Mouse (Mus musculus) limb, embryonic 14.5 days (tissue): Measurements from ENCODE around the gene Arl2bp. TPM values are rescaled to one million over a fixed set of nuclear protein-coding genes. Genes with fewer than 3 reads are reported as not detected.

ENCODE experiments used
- ATAC-seq: fragments of 200-750 bp; cut with Nextera tagmentation; 2 replicates; pipeline ENCODE4 v1.8.0; 2017; ENCODE audit warnings: low read depth, moderate number of reproducible peaks, moderate TSS enrichment; ENCODE audit not compliant: low FRiP score
- DNase-seq: peaks from one replicate; pipeline ENCODE4 v3.0.0-alpha.2; 2015; ENCODE audit warnings: low spot score
- H3K27ac ChIP-seq: fragments of 300-500 bp; sonication (generic); replicated peaks from 2 replicates; pipeline ENCODE4 v1.5.1; 2014; ENCODE audit warnings: low read depth, mild to moderate bottlenecking, low read length, moderate library complexity, mixed read lengths
- H3K27me3 ChIP-seq: fragments of 300-500 bp; sonication (generic); 2 replicates; pipeline ENCODE4 v1.6.1; 2014; ENCODE audit warnings: low read length, mixed read lengths; ENCODE audit not compliant: control insufficient read depth, insufficient read depth
- H3K36me3 ChIP-seq: fragments of 300-500 bp; sonication (generic); 2 replicates; pipeline ENCODE4 v1.6.1; 2014; ENCODE audit warnings: mild to moderate bottlenecking, low read length, moderate library complexity, mixed read lengths; ENCODE audit not compliant: control insufficient read depth, insufficient read depth
- H3K4me1 ChIP-seq: fragments of 300-500 bp; sonication (generic); 2 replicates; pipeline ENCODE4 v1.6.1; 2014; ENCODE audit warnings: antibody characterized with exemption, low read length, mixed read lengths; ENCODE audit not compliant: control insufficient read depth, insufficient read depth
- H3K4me2 ChIP-seq: fragments of 300-500 bp; sonication (generic); replicated peaks from 2 replicates; pipeline ENCODE4 v1.6.1; 2014; ENCODE audit warnings: low read depth, mild to moderate bottlenecking, low read length, moderate library complexity; ENCODE audit not compliant: severe bottlenecking
- H3K4me3 ChIP-seq: fragments of 300-500 bp; sonication (generic); replicated peaks from 2 replicates; pipeline ENCODE4 v1.5.1; 2014; ENCODE audit warnings: low read length
- H3K9ac ChIP-seq: fragments of 300-500 bp; sonication (generic); 2 replicates; pipeline ENCODE4 v1.6.1; 2014; ENCODE audit warnings: mild to moderate bottlenecking, low read depth, low read length, moderate library complexity; ENCODE audit not compliant: severe bottlenecking
- H3K9me3 ChIP-seq: fragments of 300-500 bp; sonication (generic); 2 replicates; pipeline ENCODE4 v1.6.1; 2016; ENCODE audit warnings: low read length; ENCODE audit not compliant: control insufficient read depth
- POLR2A ChIP-seq: fragments of 200-500 bp; IDR thresholded peaks from 2 replicates; pipeline ENCODE4 v1.8.0; 2012; ENCODE audit warnings: inconsistent platforms, mild to moderate bottlenecking, moderate library complexity, borderline replicate concordance; ENCODE audit not compliant: insufficient read depth, insufficient read length; ENCODE audit errors: extremely low read depth
- WGBS: fragments of 180-500 bp; shearing (Covaris S2); extraction: QIAGEN DNeasy Blood & Tissue Kit; methylation state at CpG from one replicate; pipeline ENCODE4 v1.1.7; 2014; 5-methylcytosine and 5-hydroxymethylcytosine counted together
- polyA plus RNA-seq, 2 experiments: library from polyadenylated mRNA; depleted of rRNA in 1 of 2; stranded (reverse) in 1 of 2; unstranded in 1 of 2; fragments of >200 nt; fragmentation: Nextera tagmentation in 1 of 2; extraction: Ambion mirVana in 1 of 2; gene quantifications; 2 replicates each; pipeline versions ENCODE4 v1.2.1 to v1.2.3; 2012 to 2014

Gene Arl2bp
- polyA plus RNA-seq, 2 experiments, result 54.0 to 111 TPM

GRCm38 (mm10) chr8:94705581-94706245 lies 39.3 kb downstream of the Arl2bp start:
- Histone ChIP-seq H3K9me3 (no peaks in the 10 kb centered on the region), H3K4me1 (peaks cover 10% of the 10 kb centered on the region; the same call in 1 of the 2 replicates), H3K9ac (no peak overlapping the region), H3K36me3 (no peaks in the 10 kb centered on the region), H3K4me3 (no peak overlapping the region), H3K27ac (no peak overlapping the region), H3K4me2 (no peak overlapping the region), H3K27me3 (no peaks in the 10 kb centered on the region)
- DNase-seq (no peak), ATAC-seq (no peak)
- no peak for TF ChIP-seq POLR2A
- WGBS, result 73% methylated on average over 10 of the region's 10 CpGs

GRCm38 (mm10) chr8:94706732-94707395 lies 40.5 kb downstream of the Arl2bp start:
- ATAC-seq, result no peak
- H3K27me3 ChIP-seq, result no peaks in the 10 kb centered on the region
- 79% methylated on average over 9 of the region's 9 CpGs for WGBS

GRCm38 (mm10) chr8:94710336-94710735 lies 43.9 kb downstream of the Arl2bp start:
- Histone ChIP-seq H3K4me2 (no peak overlapping the region), H3K36me3 (no peaks in the 10 kb centered on the region), H3K27ac (no peak overlapping the region), H3K9ac (no peak overlapping the region), H3K4me1 (peaks cover 10% of the 10 kb centered on the region; the same call in 1 of the 2 replicates), H3K9me3 (no peaks in the 10 kb centered on the region), H3K4me3 (no peak overlapping the region), H3K27me3 (no peaks in the 10 kb centered on the region)
- ATAC-seq (no peak), DNase-seq (no peak)
- WGBS, result 26% methylated on average over 8 of the region's 8 CpGs
- TF ChIP-seq POLR2A, result no peak

More at GRCm38 (mm10) chr8:94706732-94707395, 40.5 kb downstream of the Arl2bp start:
- H3K36me3 ChIP-seq, result no peaks in the 10 kb centered on the region
- no peak overlapping the region for H3K9ac ChIP-seq
- no peak overlapping the region for H3K4me3 ChIP-seq
- no peak overlapping the region for H3K4me2 ChIP-seq
- H3K9me3 ChIP-seq, result no peaks in the 10 kb centered on the region
- H3K4me1 ChIP-seq, result peaks cover 10% of the 10 kb centered on the region; the same call in 1 of the 2 replicates
- no peak for TF ChIP-seq POLR2A
- DNase-seq, result no peak
- no peak overlapping the region for H3K27ac ChIP-seq

- Histone ChIP-seq H3K9ac (0 out of 2 replicates have a peak overlapping the region, but pooled peaks have one; percentile 8), H3K27ac (peak overlapping the region; percentile 65; the same call in 1 of the 2 replicates), H3K4me2 (no peak overlapping the region), H3K36me3 (no peaks in the 10 kb centered on the region), H3K4me1 (peaks cover 10% of the 10 kb centered on the region; the same call in 1 of the 2 replicates), H3K9me3 (no peaks in the 10 kb centered on the region), H3K4me3 (no peak overlapping the region), H3K27me3 (no peaks in the 10 kb centered on the region)
- no peak for TF ChIP-seq POLR2A
- 44% methylated on average over 5 of the region's 5 CpGs for WGBS
- DNase-seq (peak; percentile 12), ATAC-seq (no peak)
Measured at GRCm38 (mm10) chr8:94711160-94711718, 44.8 kb downstream of the Arl2bp start.

- WGBS, result 62% methylated on average over 5 of the region's 5 CpGs
- Histone ChIP-seq H3K9me3 (no peaks in the 10 kb centered on the region), H3K27ac (no peak overlapping the region), H3K4me3 (no peak overlapping the region), H3K4me1 (peaks cover 6% of the 10 kb centered on the region; the same call in 1 of the 2 replicates), H3K4me2 (no peak overlapping the region), H3K27me3 (no peaks in the 10 kb centered on the region), H3K9ac (no peak overlapping the region), H3K36me3 (no peaks in the 10 kb centered on the region)
- TF ChIP-seq POLR2A, result no peak
- DNase-seq, result no peak
- ATAC-seq, result no peak
Measured at GRCm38 (mm10) chr8:94714556-94714955, 48.2 kb downstream of the Arl2bp start.
